Mouse (Mus musculus) lung, embryonic 16.5 days (tissue): ENCODE data around the gene Cnot2. TPM values are rescaled to one million over a fixed set of nuclear protein-coding genes. Genes with fewer than 3 reads are reported as not detected.

Source experiments
- ATAC-seq: fragments of 200-750 bp; cut with Nextera tagmentation; 2 replicates; pipeline ENCODE4 v1.8.0; 2017; ENCODE audit warnings: low read depth, mild to moderate bottlenecking, moderate library complexity
- H3K27ac ChIP-seq: fragments of 300-500 bp; sonication (generic); 2 replicates; pipeline ENCODE4 v1.5.1; 2014; ENCODE audit warnings: mild to moderate bottlenecking, control low read depth, low read length
- H3K27me3 ChIP-seq: fragments of 300-500 bp; sonication (generic); 2 replicates; pipeline ENCODE4 v1.6.1; 2014; ENCODE audit warnings: low read depth, low read length, mixed read lengths; ENCODE audit not compliant: control insufficient read depth, insufficient read depth
- H3K36me3 ChIP-seq: fragments of 300-500 bp; sonication (generic); 2 replicates; pipeline ENCODE4 v1.6.1; 2014; ENCODE audit warnings: low read length; ENCODE audit not compliant: control insufficient read depth, insufficient read depth
- H3K4me1 ChIP-seq: fragments of 300-500 bp; sonication (generic); replicated peaks from 2 replicates; pipeline ENCODE4 v1.6.1; 2014; ENCODE audit warnings: low read length, mixed read lengths; ENCODE audit not compliant: control insufficient read depth, insufficient read depth
- H3K4me2 ChIP-seq: fragments of 300-500 bp; sonication (generic); 2 replicates; pipeline ENCODE4 v1.6.1; 2014; ENCODE audit warnings: low read depth, low read length, control low read depth
- H3K4me3 ChIP-seq: fragments of 300-500 bp; sonication (generic); 2 replicates; pipeline ENCODE4 v1.5.1; 2014; ENCODE audit warnings: mild to moderate bottlenecking, low read length, control low read depth
- H3K9ac ChIP-seq: fragments of 300-500 bp; sonication (generic); 2 replicates; pipeline ENCODE4 v1.6.1; 2014; ENCODE audit warnings: low read length, control low read depth
- H3K9me3 ChIP-seq: fragments of 300-500 bp; sonication (generic); 2 replicates; pipeline ENCODE4 v1.6.1; 2016; ENCODE audit warnings: low read length; ENCODE audit not compliant: control insufficient read depth
- WGBS: fragments of 180-500 bp; shearing (Covaris S2); extraction: QIAGEN DNeasy Blood & Tissue Kit; methylation state at CpG from one replicate; pipeline ENCODE4 v1.1.7; 2014; 5-methylcytosine and 5-hydroxymethylcytosine counted together
- polyA plus RNA-seq: library from polyadenylated mRNA; unstranded; fragments of >200 nt; fragmentation: Nextera tagmentation; extraction: Ambion mirVana; gene quantifications from 2 replicates; pipeline ENCODE4 v1.2.1, GENCODE M21; 2015

The Cnot2 gene
- polyA plus RNA-seq, 1 experiment from 2014 or later: 100 TPM

DNA sequence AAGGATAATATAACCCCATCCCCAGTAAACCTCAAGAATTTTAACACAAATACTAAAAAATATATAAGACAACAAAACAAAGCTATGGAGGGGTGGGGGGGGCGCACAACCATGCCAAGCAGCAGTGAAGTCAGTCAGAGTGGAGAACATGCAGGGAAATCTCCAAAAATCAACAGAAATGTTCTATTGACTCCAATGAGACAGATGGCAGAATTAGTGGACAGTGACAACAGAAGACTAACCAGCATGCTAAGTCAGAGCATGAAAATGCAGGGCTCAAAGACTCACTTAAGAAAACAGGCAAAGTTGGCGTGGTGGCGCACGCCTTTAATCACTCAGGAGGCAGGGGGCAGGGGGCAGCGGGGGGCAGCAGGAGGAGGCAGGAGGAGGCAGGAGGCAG is 40.6 kb downstream of the Cnot2 start:
- no peaks in the 10 kb centered on the region for H3K27me3 ChIP-seq
- no peaks in the 10 kb centered on the region for H3K36me3 ChIP-seq
- H3K9ac ChIP-seq: no peak overlapping the region
- no peaks in the 10 kb centered on the region for H3K9me3 ChIP-seq
- ATAC-seq: no peak
- no peak overlapping the region for H3K27ac ChIP-seq
- H3K4me2 ChIP-seq: no peak overlapping the region
- H3K4me1 ChIP-seq: peaks cover 2% of the 10 kb centered on the region; the same call in 1 of the 2 replicates
- no peak overlapping the region for H3K4me3 ChIP-seq
- WGBS: 90% methylated on average over 5 of the region's 5 CpGs

GRCm38 (mm10) chr10:116537495-116537894 is 43.8 kb downstream of the Cnot2 start:
- WGBS: 59% methylated on average over 3 of the region's 3 CpGs
- H3K27ac ChIP-seq: peak overlapping the region; percentile 88
- H3K27me3 ChIP-seq: no peaks in the 10 kb centered on the region
- H3K4me3 ChIP-seq: no peak overlapping the region
- peak; percentile 87; the same call in 1 of the 2 replicates for ATAC-seq
- H3K36me3 ChIP-seq: no peaks in the 10 kb centered on the region
- peaks cover 5% of the 10 kb centered on the region; the same call in 1 of the 2 replicates for H3K4me1 ChIP-seq
- no peaks in the 10 kb centered on the region for H3K9me3 ChIP-seq
- H3K4me2 ChIP-seq: no peak overlapping the region
- H3K9ac ChIP-seq: no peak overlapping the region

DNA sequence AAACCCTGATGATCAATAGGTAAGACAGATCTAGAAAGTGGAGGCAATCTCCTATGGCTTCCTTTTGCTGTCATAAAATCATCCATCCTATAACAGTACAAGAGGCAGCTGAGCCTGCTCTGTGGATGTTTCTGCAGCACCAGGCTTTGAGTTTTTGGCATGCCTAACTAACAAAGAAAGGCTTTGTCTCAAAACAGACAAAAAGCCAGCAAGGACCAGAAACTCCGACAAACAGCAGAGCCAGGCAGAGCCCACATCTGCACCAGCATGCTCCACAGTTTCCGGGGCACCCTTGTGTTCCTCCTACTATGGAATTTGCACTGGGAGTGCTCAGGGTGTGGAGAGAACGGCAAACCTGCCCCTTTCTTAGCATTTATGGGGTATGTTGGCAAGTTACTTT is 47.0 kb downstream of the Cnot2 start:
- no peak overlapping the region for H3K9ac ChIP-seq
- H3K27ac ChIP-seq: no peak overlapping the region
- H3K4me1 ChIP-seq: peaks cover 8% of the 10 kb centered on the region; the same call in 1 of the 2 replicates
- H3K27me3 ChIP-seq: no peaks in the 10 kb centered on the region
- no peaks in the 10 kb centered on the region for H3K36me3 ChIP-seq
- 49% methylated on average over 3 of the region's 3 CpGs for WGBS
- no peaks in the 10 kb centered on the region for H3K9me3 ChIP-seq
- ATAC-seq: no peak
- H3K4me2 ChIP-seq: no peak overlapping the region
- H3K4me3 ChIP-seq: no peak overlapping the region

- H3K27me3 ChIP-seq: no peaks in the 10 kb centered on the region
- peaks cover 8% of the 10 kb centered on the region; the same call in 1 of the 2 replicates for H3K4me1 ChIP-seq
- ATAC-seq: 0 out of 2 replicates have a peak, but pooled peaks have one; percentile 36
- H3K4me2 ChIP-seq: no peak overlapping the region
- no peak overlapping the region for H3K9ac ChIP-seq
- no peak overlapping the region for H3K4me3 ChIP-seq
- WGBS: 61% methylated on average over 3 of the region's 3 CpGs
- no peaks in the 10 kb centered on the region for H3K36me3 ChIP-seq
- H3K9me3 ChIP-seq: no peaks in the 10 kb centered on the region
- peak overlapping the region; percentile 31; the same call in 1 of the 2 replicates for H3K27ac ChIP-seq
These were observed 48.8 kb downstream of the Cnot2 start for GRCm38 (mm10) chr10:116532561-116532960.

- Histone ChIP-seq H3K4me1 (peaks cover 6% of the 10 kb centered on the region; the same call in 1 of the 2 replicates), H3K4me2 (no peak overlapping the region), H3K27me3 (no peaks in the 10 kb centered on the region), H3K9me3 (no peaks in the 10 kb centered on the region), H3K27ac (no peak overlapping the region), H3K9ac (no peak overlapping the region), H3K4me3 (no peak overlapping the region), H3K36me3 (peaks cover 2% of the 10 kb centered on the region; the same call in 1 of the 2 replicates)
- WGBS: 85% methylated on average over 3 of the region's 3 CpGs
- ATAC-seq: no peak
These were observed 50.2 kb downstream of the Cnot2 start for GRCm38 (mm10) chr10:116531063-116531462.

DNA sequence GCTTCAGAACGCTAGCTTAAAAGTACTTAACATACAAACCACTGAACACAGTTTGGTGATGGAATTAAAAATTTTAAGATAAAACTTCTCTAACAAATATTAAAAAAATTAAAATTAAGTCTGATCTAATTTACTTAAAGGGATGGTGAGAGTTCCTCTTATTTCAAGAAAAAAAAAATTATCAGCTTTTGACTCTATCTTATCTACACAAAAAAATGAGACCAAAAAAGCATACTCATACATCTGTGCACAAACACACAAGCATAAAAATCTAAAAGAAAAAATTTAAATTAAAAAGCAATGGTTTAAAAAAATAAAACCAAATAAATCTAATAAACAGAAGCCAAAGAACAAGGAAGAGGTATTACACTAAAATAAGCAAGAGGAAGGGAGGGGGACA is 61.7 kb downstream of the Cnot2 start:
- Histone ChIP-seq H3K4me3 (no peak overlapping the region), H3K4me2 (no peak overlapping the region), H3K27ac (no peak overlapping the region), H3K9me3 (no peaks in the 10 kb centered on the region), H3K36me3 (no peaks in the 10 kb centered on the region), H3K9ac (no peak overlapping the region), H3K4me1 (no peaks in the 10 kb centered on the region), H3K27me3 (no peaks in the 10 kb centered on the region)
- WGBS: 81% methylated on average over 1 of the region's 1 CpGs
- ATAC-seq: no peak

DNA sequence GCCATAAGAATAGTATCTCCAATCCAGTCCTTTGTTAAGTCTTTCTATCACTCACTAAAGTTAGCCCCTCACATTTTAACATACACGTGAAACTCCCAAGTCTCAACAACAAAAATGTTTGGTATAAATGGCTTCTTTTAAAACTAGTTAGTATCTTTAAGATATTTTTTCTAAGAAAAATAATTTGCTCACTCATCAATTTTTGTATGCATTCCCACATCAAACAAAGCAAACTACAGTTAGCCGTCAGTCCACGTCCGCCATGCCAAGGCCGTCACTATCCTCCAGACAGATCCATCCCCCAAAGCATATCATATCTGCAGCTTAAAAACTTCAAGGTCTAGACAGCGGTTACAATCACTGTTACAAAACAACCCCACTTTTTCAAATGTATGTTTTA is 65.7 kb downstream of the Cnot2 start:
- Histone ChIP-seq H3K27me3 (no peaks in the 10 kb centered on the region), H3K4me2 (no peak overlapping the region), H3K9me3 (no peaks in the 10 kb centered on the region), H3K9ac (no peak overlapping the region), H3K36me3 (no peaks in the 10 kb centered on the region), H3K4me3 (no peak overlapping the region), H3K27ac (no peak overlapping the region), H3K4me1 (no peaks in the 10 kb centered on the region)
- 89% methylated on average over 6 of the region's 6 CpGs for WGBS
- ATAC-seq: no peak

GRCm38 (mm10) chr10:116515158-116515557 is 66.2 kb downstream of the Cnot2 start:
- H3K9ac ChIP-seq: no peak overlapping the region
- WGBS: 91% methylated on average over 4 of the region's 4 CpGs

DNA sequence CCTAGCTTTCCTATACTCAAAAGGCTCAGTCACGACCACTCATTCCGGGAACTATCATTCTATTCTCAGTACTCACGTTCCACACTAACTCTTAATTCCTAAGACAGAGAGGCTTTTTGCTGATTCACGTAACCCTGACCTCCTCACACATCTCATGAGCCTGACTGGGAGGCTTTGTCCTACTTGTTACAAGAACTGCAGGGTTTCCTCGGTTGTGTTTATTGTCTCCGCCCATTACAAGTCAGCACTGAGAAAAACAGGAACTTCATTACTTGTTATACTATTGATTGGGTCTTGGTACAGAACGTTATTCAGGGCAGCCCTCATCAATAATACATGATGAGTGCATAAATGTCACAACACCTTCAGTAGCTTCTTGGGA is 68.1 kb downstream of the Cnot2 start:
- Histone ChIP-seq H3K9ac (no peak overlapping the region), H3K4me2 (no peak overlapping the region), H3K9me3 (no peaks in the 10 kb centered on the region), H3K27ac (no peak overlapping the region), H3K4me1 (no peaks in the 10 kb centered on the region), H3K27me3 (no peaks in the 10 kb centered on the region), H3K36me3 (no peaks in the 10 kb centered on the region), H3K4me3 (no peak overlapping the region)
- ATAC-seq: no peak
- WGBS: 64% methylated on average over 7 of the region's 7 CpGs

More at GRCm38 (mm10) chr10:116515158-116515557, 66.2 kb downstream of the Cnot2 start:
- no peak overlapping the region for H3K27ac ChIP-seq
- H3K4me1 ChIP-seq: no peaks in the 10 kb centered on the region
- no peaks in the 10 kb centered on the region for H3K9me3 ChIP-seq
- H3K36me3 ChIP-seq: no peaks in the 10 kb centered on the region
- H3K4me2 ChIP-seq: no peak overlapping the region
- ATAC-seq: no peak
- H3K4me3 ChIP-seq: no peak overlapping the region
- no peaks in the 10 kb centered on the region for H3K27me3 ChIP-seq
